Mouse (Mus musculus): ENCODE measurements around the gene Ccl17. TPM values are rescaled to one million over a fixed set of nuclear protein-coding genes. Genes with fewer than 3 reads are reported as not detected.

Ccl17 gene
- polyA plus RNA-seq, 1 experiment: 0.94 TPM

GRCm38 (mm10) chr8:94812645-94813098 lies 2.4 kb downstream of the Ccl17 start:
- WGBS: 33% methylated on average over 6 of the region's 6 CpGs
- no peaks in the 10 kb centered on the region for H3K4me1 ChIP-seq (ENCODE audit: control insufficient read depth, insufficient read depth, insufficient read length, low read length)
- no peak for TF ChIP-seq CTCF (IDR thresholded peaks at IDR 0.05; ENCODE audit: extremely low read depth, insufficient read length, insufficient replicate concordance, low read depth, low read length)
- no peak for TF ChIP-seq POLR2A (IDR thresholded peaks at IDR 0.05; ENCODE audit: low read depth, low read length)
- no peak overlapping the region for H3K27ac ChIP-seq (ENCODE audit: insufficient read depth, low read depth, low read length)
- no peak overlapping the region for H3K4me3 ChIP-seq (ENCODE audit: low read depth, low read length)
- H3K27me3 ChIP-seq (ENCODE audit: control insufficient read depth, insufficient read depth, low read length): no peaks in the 10 kb centered on the region
- H3K36me3 ChIP-seq (ENCODE audit: control insufficient read depth, insufficient read depth, low read length): no peaks in the 10 kb centered on the region

GRCm38 (mm10) chr8:94814556-94814955 lies 4.3 kb downstream of the Ccl17 start:
- Histone ChIP-seq H3K4me1 (ENCODE audit: control insufficient read depth, insufficient read depth, insufficient read length, low read length) (no peaks in the 10 kb centered on the region), H3K36me3 (ENCODE audit: control insufficient read depth, insufficient read depth, low read length) (no peaks in the 10 kb centered on the region), H3K27ac (ENCODE audit: insufficient read depth, low read depth, low read length) (no peak overlapping the region), H3K4me3 (ENCODE audit: low read depth, low read length) (no peak overlapping the region), H3K27me3 (ENCODE audit: control insufficient read depth, insufficient read depth, low read length) (no peaks in the 10 kb centered on the region)
- TF ChIP-seq POLR2A (IDR thresholded peaks at IDR 0.05; ENCODE audit: low read depth, low read length) (no peak), CTCF (IDR thresholded peaks at IDR 0.05; ENCODE audit: extremely low read depth, insufficient read length, insufficient replicate concordance, low read depth, low read length) (peak; percentile 24; the same call in 1 of the 2 replicates)
- 0% methylated on average over 1 of the region's 1 CpGs for WGBS

GRCm38 (mm10) chr8:94817933-94818332 lies 7.7 kb downstream of the Ccl17 start:
- TF ChIP-seq CTCF (IDR thresholded peaks at IDR 0.05; ENCODE audit: extremely low read depth, insufficient read length, insufficient replicate concordance, low read depth, low read length) (no peak), POLR2A (IDR thresholded peaks at IDR 0.05; ENCODE audit: low read depth, low read length) (no peak)
- WGBS: 89% methylated on average over 11 of the region's 11 CpGs
- peaks cover 18% of the 10 kb centered on the region for H3K36me3 ChIP-seq (ENCODE audit: control insufficient read depth, insufficient read depth, low read length)

GRCm38 (mm10) chr8:94819671-94820179 lies 9.5 kb downstream of the Ccl17 start:
- Histone ChIP-seq H3K4me3 (ENCODE audit: low read depth, low read length) (no peak overlapping the region), H3K4me1 (ENCODE audit: control insufficient read depth, insufficient read depth, insufficient read length, low read length) (no peaks in the 10 kb centered on the region; the same call in 1 of the 2 replicates), H3K27me3 (ENCODE audit: control insufficient read depth, insufficient read depth, low read length) (no peaks in the 10 kb centered on the region), H3K36me3 (ENCODE audit: control insufficient read depth, insufficient read depth, low read length) (peaks cover 33% of the 10 kb centered on the region), H3K27ac (ENCODE audit: insufficient read depth, low read depth, low read length) (no peak overlapping the region)
- 66% methylated on average over 6 of the region's 6 CpGs for WGBS
- TF ChIP-seq CTCF (IDR thresholded peaks at IDR 0.05; ENCODE audit: extremely low read depth, insufficient read length, insufficient replicate concordance, low read depth, low read length) (no peak), POLR2A (IDR thresholded peaks at IDR 0.05; ENCODE audit: low read depth, low read length) (no peak)

More at GRCm38 (mm10) chr8:94817933-94818332, 7.7 kb downstream of the Ccl17 start:
- Histone ChIP-seq H3K4me1 (ENCODE audit: control insufficient read depth, insufficient read depth, insufficient read length, low read length) (no peaks in the 10 kb centered on the region; the same call in 1 of the 2 replicates), H3K27me3 (ENCODE audit: control insufficient read depth, insufficient read depth, low read length) (no peaks in the 10 kb centered on the region), H3K27ac (ENCODE audit: insufficient read depth, low read depth, low read length) (no peak overlapping the region), H3K4me3 (ENCODE audit: low read depth, low read length) (no peak overlapping the region)

GRCm38 (mm10) chr8:94820553-94820952 lies 10.3 kb downstream of the Ccl17 start:
- peaks cover 40% of the 10 kb centered on the region for H3K36me3 ChIP-seq (ENCODE audit: control insufficient read depth, insufficient read depth, low read length)
- H3K27ac ChIP-seq (ENCODE audit: insufficient read depth, low read depth, low read length): no peak overlapping the region
- TF ChIP-seq POLR2A (IDR thresholded peaks at IDR 0.05; ENCODE audit: low read depth, low read length) (no peak), CTCF (IDR thresholded peaks at IDR 0.05; ENCODE audit: extremely low read depth, insufficient read length, insufficient replicate concordance, low read depth, low read length) (no peak)
- no peaks in the 10 kb centered on the region; the same call in 1 of the 2 replicates for H3K4me1 ChIP-seq (ENCODE audit: control insufficient read depth, insufficient read depth, insufficient read length, low read length)
- no peak overlapping the region for H3K4me3 ChIP-seq (ENCODE audit: low read depth, low read length)
- H3K27me3 ChIP-seq (ENCODE audit: control insufficient read depth, insufficient read depth, low read length): no peaks in the 10 kb centered on the region
- WGBS: 86% methylated on average over 7 of the region's 7 CpGs

GRCm38 (mm10) chr8:94821381-94821780 lies 11.1 kb downstream of the Ccl17 start:
- Histone ChIP-seq H3K4me1 (ENCODE audit: control insufficient read depth, insufficient read depth, insufficient read length, low read length) (no peaks in the 10 kb centered on the region; the same call in 1 of the 2 replicates), H3K27ac (ENCODE audit: insufficient read depth, low read depth, low read length) (no peak overlapping the region), H3K36me3 (ENCODE audit: control insufficient read depth, insufficient read depth, low read length) (peaks cover 45% of the 10 kb centered on the region), H3K4me3 (ENCODE audit: low read depth, low read length) (no peak overlapping the region), H3K27me3 (ENCODE audit: control insufficient read depth, insufficient read depth, low read length) (no peaks in the 10 kb centered on the region)
- 96% methylated on average over 2 of the region's 2 CpGs for WGBS
- TF ChIP-seq POLR2A (IDR thresholded peaks at IDR 0.05; ENCODE audit: low read depth, low read length) (no peak), CTCF (IDR thresholded peaks at IDR 0.05; ENCODE audit: extremely low read depth, insufficient read length, insufficient replicate concordance, low read depth, low read length) (no peak)

GRCm38 (mm10) chr8:94822637-94823560 lies 12.6 kb downstream of the Ccl17 start:
- Histone ChIP-seq H3K27ac (ENCODE audit: insufficient read depth, low read depth, low read length) (no peak overlapping the region), H3K27me3 (ENCODE audit: control insufficient read depth, insufficient read depth, low read length) (no peaks in the 10 kb centered on the region), H3K4me3 (ENCODE audit: low read depth, low read length) (no peak overlapping the region), H3K4me1 (ENCODE audit: control insufficient read depth, insufficient read depth, insufficient read length, low read length) (no peaks in the 10 kb centered on the region; the same call in 1 of the 2 replicates), H3K36me3 (ENCODE audit: control insufficient read depth, insufficient read depth, low read length) (peaks cover 56% of the 10 kb centered on the region)
- TF ChIP-seq POLR2A (IDR thresholded peaks at IDR 0.05; ENCODE audit: low read depth, low read length) (no peak), CTCF (IDR thresholded peaks at IDR 0.05; ENCODE audit: extremely low read depth, insufficient read length, insufficient replicate concordance, low read depth, low read length) (peak; percentile 68; the same call in 1 of the 2 replicates)
- 89% methylated on average over 23 of the region's 23 CpGs for WGBS

Data from small intestine, adult 2 months (tissue).